Mouse (Mus musculus): ENCODE data around the gene Gorasp1. TPM values are rescaled to one million over a fixed set of nuclear protein-coding genes. Genes with fewer than 3 reads are reported as not detected.

Gorasp1 gene
- polyA plus RNA-seq, 2 experiments, result 6.1 to 9.1 TPM

DNA sequence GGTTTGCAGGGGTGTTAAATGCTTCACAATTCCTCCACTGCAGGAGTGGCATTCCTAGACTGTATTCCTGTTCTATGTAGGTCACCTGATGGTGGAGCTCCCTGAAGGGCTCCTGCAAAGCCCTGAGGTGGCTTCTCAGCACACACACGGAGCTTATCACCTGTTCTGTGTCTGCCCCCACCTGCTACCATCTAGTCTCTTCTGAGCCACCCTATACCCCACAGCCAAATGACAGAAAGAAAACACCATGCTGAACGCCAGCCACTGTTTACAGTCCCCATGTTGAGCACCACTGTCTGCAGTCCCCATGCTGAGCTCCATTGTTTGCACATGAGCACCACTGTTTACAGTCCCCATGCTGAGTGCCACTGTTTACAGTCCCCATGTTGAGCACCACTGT lies 42.4 kb upstream of the Gorasp1 start:
- no peak overlapping the region for H3K27ac ChIP-seq
- ATAC-seq (ENCODE audit: insufficient read depth) (no peak), DNase-seq (ENCODE audit: low read depth in 3 of 3, low spot score in 3 of 3) (no peak)
- no peaks in the 10 kb centered on the region for H3K36me3 ChIP-seq (replicated peaks; ENCODE audit: control insufficient read depth, insufficient read depth, low read depth)
- TF ChIP-seq CTCF (IDR thresholded peaks at IDR 0.05; ENCODE audit: low read depth) (no peak), EP300 (IDR thresholded peaks at IDR 0.05; ENCODE audit: low read depth) (no peak)
- no peak overlapping the region for H3K4me2 ChIP-seq (ENCODE audit: low read depth)
- peaks cover 15% of the 10 kb centered on the region for H3K27me3 ChIP-seq (ENCODE audit: control insufficient read depth, insufficient read depth, low read length)
- H3K9me3 ChIP-seq (ENCODE audit: control insufficient read depth, low read length), result no peaks in the 10 kb centered on the region
- 36% methylated on average over 2 of the region's 2 CpGs for WGBS (ENCODE audit: insufficient replicate concordance)
- peaks cover 0 to 40% of the 10 kb centered on the region in 2 experiments; a peak in 3 of 4 replicates for H3K4me1 ChIP-seq (replicated peaks; ENCODE audit: control insufficient read depth in 2 of 2, insufficient read depth in 2 of 2, low read length in 1 of 2)
- no peak overlapping the region for H3K9ac ChIP-seq (replicated peaks)
- no peak overlapping the region for H3K4me3 ChIP-seq (ENCODE audit: insufficient read depth in 1 of 2, low read depth in 2 of 2, low read length in 2 of 2)

DNA sequence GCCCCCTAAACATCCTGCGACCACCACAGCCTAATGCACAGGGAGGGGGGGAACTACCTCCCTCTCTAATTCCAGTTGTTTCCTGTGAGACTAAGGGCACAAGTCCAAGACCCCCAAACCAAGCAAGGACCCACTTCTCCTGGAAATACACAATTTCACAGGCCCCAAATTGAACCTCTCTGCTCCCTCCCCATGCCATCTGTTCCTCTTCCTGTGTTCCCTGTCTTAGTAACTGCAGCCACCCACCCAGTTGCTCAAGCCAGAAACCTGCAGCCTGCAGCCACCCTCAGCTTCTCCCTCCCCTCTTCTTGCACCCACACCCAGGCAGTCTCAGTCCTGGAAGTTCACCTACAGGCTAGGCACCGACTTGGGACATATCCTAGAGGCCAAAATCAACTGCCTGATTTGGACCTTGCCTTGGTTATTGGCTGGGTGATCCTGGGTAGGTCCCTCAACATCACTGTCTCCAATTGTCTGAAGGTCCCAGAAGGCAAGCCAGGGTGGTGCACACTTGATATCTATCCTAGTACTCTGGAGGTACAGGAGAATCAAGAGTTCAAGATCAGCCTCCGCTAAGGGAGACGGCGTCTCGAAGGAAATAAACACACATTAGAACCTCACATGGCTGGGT lies 41.6 kb upstream of the Gorasp1 start:
- H3K27ac ChIP-seq, result no peak overlapping the region
- H3K9me3 ChIP-seq (ENCODE audit: control insufficient read depth, low read length), result no peaks in the 10 kb centered on the region
- DNase-seq (ENCODE audit: low read depth in 3 of 3, low spot score in 3 of 3) (no peak), ATAC-seq (ENCODE audit: insufficient read depth) (no peak)
- no peak overlapping the region for H3K4me2 ChIP-seq (ENCODE audit: low read depth)
- WGBS (ENCODE audit: insufficient replicate concordance), result 64% methylated on average over 6 of the region's 6 CpGs
- peaks cover 11% of the 10 kb centered on the region for H3K27me3 ChIP-seq (ENCODE audit: control insufficient read depth, insufficient read depth, low read length)
- H3K4me3 ChIP-seq (ENCODE audit: insufficient read depth in 1 of 2, low read depth in 2 of 2, low read length in 2 of 2), result no peak overlapping the region
- H3K9ac ChIP-seq (replicated peaks), result no peak overlapping the region
- H3K36me3 ChIP-seq (replicated peaks; ENCODE audit: control insufficient read depth, insufficient read depth, low read depth), result no peaks in the 10 kb centered on the region
- H3K4me1 ChIP-seq (replicated peaks; ENCODE audit: control insufficient read depth in 2 of 2, insufficient read depth in 2 of 2, low read length in 1 of 2), result peaks cover 0 to 38% of the 10 kb centered on the region in 2 experiments; a peak in 3 of 4 replicates
- no peak for TF ChIP-seq EP300 (IDR thresholded peaks at IDR 0.05; ENCODE audit: low read depth)
- no peak for TF ChIP-seq CTCF (IDR thresholded peaks at IDR 0.05; ENCODE audit: low read depth)

DNA sequence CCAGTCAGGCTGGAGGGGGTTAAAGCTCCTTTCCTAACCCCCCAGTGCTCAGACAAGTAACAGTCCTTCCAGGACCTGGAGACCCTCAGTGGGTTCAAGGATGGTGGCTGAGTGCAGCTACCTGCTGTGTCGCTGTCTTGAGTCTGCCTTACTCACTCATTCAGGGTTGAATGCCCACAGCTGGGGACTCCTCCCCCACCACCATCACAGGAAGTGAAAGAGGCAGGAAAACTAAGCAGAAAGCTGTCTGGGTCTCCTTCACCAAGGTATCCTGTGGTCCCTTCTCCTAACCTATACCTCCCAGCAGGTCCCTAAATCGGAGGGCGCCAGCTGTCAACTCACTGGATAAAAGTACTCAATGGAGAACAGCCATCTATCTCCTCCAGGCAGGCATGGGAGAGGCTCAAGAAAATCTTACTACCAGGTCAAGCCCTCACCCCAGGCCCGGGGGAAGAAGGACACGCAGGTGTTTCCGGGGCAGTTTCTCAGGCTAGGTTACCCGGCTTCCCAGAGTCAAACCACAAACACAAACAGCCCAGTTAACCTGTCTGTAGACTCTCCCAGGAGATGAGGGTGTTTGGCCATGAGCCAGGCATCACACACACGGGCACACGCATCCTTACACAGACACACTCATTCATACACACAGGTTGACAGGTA lies 40.9 kb upstream of the Gorasp1 start:
- Histone ChIP-seq H3K9me3 (ENCODE audit: control insufficient read depth, low read length) (no peaks in the 10 kb centered on the region), H3K4me2 (ENCODE audit: low read depth) (peak overlapping the region; percentile 32), H3K36me3 (replicated peaks; ENCODE audit: control insufficient read depth, insufficient read depth, low read depth) (no peaks in the 10 kb centered on the region), H3K4me3 (ENCODE audit: insufficient read depth in 1 of 2, low read depth in 2 of 2, low read length in 2 of 2) (no peak overlapping the region; a peak in 1 of 4 replicates), H3K9ac (replicated peaks) (no peak overlapping the region), H3K27me3 (ENCODE audit: control insufficient read depth, insufficient read depth, low read length) (peaks cover 5% of the 10 kb centered on the region; the same call in 1 of the 2 replicates), H3K27ac (no peak overlapping the region), H3K4me1 (replicated peaks; ENCODE audit: control insufficient read depth in 2 of 2, insufficient read depth in 2 of 2, low read length in 1 of 2) (peaks cover 0 to 37% of the 10 kb centered on the region in 2 experiments; a peak in 3 of 4 replicates)
- ATAC-seq (ENCODE audit: insufficient read depth) (no peak), DNase-seq (ENCODE audit: low read depth in 3 of 3, low spot score in 3 of 3) (no peak)
- 19% methylated on average over 9 of the region's 9 CpGs for WGBS (ENCODE audit: insufficient replicate concordance)
- no peak for TF ChIP-seq CTCF (IDR thresholded peaks at IDR 0.05; ENCODE audit: low read depth)
- TF ChIP-seq EP300 (IDR thresholded peaks at IDR 0.05; ENCODE audit: low read depth), result no peak

DNA sequence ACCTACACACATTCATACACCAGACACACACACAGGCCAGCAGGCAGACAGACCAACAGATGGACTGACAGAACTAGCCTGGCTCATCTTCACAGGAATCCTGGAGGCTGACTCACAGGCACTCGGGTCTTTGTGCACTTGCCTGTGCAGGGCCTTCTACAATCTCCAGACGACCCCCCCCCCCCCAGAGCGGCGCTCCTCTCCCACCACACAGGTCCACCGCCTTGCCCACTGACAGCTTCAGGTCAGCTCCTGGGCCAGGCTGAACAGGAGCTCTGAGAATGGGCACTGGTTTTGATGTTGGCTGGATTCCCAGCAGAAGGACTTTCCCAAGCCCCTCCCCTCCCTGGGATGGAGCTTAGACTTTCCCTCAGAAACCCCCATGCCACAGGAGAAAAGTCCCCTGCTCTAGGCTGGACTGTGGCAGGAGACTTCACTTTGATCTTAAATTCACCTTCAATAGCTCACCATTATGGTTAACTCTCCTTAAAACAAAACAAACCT lies 40.2 kb upstream of the Gorasp1 start:
- WGBS (ENCODE audit: insufficient replicate concordance), result 31% methylated on average over 5 of the region's 5 CpGs
- Histone ChIP-seq H3K36me3 (replicated peaks; ENCODE audit: control insufficient read depth, insufficient read depth, low read depth) (no peaks in the 10 kb centered on the region), H3K4me2 (ENCODE audit: low read depth) (peak overlapping the region; percentile 32), H3K4me1 (replicated peaks; ENCODE audit: control insufficient read depth in 2 of 2, insufficient read depth in 2 of 2, low read length in 1 of 2) (peaks cover 0 to 36% of the 10 kb centered on the region in 2 experiments; a peak in 3 of 4 replicates), H3K27me3 (ENCODE audit: control insufficient read depth, insufficient read depth, low read length) (no peaks in the 10 kb centered on the region), H3K9me3 (ENCODE audit: control insufficient read depth, low read length) (no peaks in the 10 kb centered on the region), H3K27ac (no peak overlapping the region), H3K9ac (replicated peaks) (no peak overlapping the region), H3K4me3 (ENCODE audit: insufficient read depth in 1 of 2, low read depth in 2 of 2, low read length in 2 of 2) (no peak overlapping the region)
- TF ChIP-seq EP300 (IDR thresholded peaks at IDR 0.05; ENCODE audit: low read depth) (no peak), CTCF (IDR thresholded peaks at IDR 0.05; ENCODE audit: low read depth) (no peak)
- ATAC-seq (ENCODE audit: insufficient read depth) (no peak), DNase-seq (ENCODE audit: low read depth in 3 of 3, low spot score in 3 of 3) (no peak)

Data from liver, embryonic 14.5 days (tissue).